Mouse (Mus musculus) limb, embryonic 11.5 days (tissue): Measurements from ENCODE around the gene Taf1. TPM values are rescaled to one million over a fixed set of nuclear protein-coding genes. Genes with fewer than 3 reads are reported as not detected.
"Not testable (repeated sequence)": the region's sequence is repeated elsewhere in the genome, so short reads cannot be mapped to it uniquely, and the experiment has no call there.

Experiments used
- ATAC-seq: fragments of 200-750 bp; cut with Nextera tagmentation; 2 replicates; pipeline ENCODE4 v1.8.0; 2017; ENCODE audit warnings: low read depth; ENCODE audit not compliant: insufficient number of reproducible peaks, low FRiP score, low TSS enrichment
- DNase-seq: peaks from one replicate; pipeline ENCODE4 v3.0.0-alpha.2; 2015; ENCODE audit warnings: low spot score
- H3K27ac ChIP-seq: fragments of 300-500 bp; sonication (generic); replicated peaks from 2 replicates; pipeline ENCODE4 v1.5.1; 2014; ENCODE audit warnings: low read depth, mild to moderate bottlenecking, low read length
- H3K27me3 ChIP-seq: fragments of 300-500 bp; sonication (generic); 2 replicates; pipeline ENCODE4 v1.6.1; 2014; ENCODE audit warnings: mild to moderate bottlenecking, low read length, mixed read lengths; ENCODE audit not compliant: control insufficient read depth, insufficient read depth
- H3K36me3 ChIP-seq: fragments of 300-500 bp; sonication (generic); 2 replicates; pipeline ENCODE4 v1.6.1; 2014; ENCODE audit warnings: mild to moderate bottlenecking, low read length, moderate library complexity, mixed read lengths; ENCODE audit not compliant: control insufficient read depth, insufficient read depth
- H3K4me1 ChIP-seq: fragments of 300-500 bp; sonication (generic); 2 replicates; pipeline ENCODE4 v1.6.1; 2014; ENCODE audit warnings: low read length, mixed read lengths; ENCODE audit not compliant: control insufficient read depth, insufficient read depth
- H3K4me2 ChIP-seq: fragments of 300-500 bp; sonication (generic); 2 replicates; pipeline ENCODE4 v1.6.1; 2014; ENCODE audit warnings: low read depth, mild to moderate bottlenecking, moderate library complexity; ENCODE audit not compliant: severe bottlenecking
- H3K4me3 ChIP-seq: fragments of 300-500 bp; sonication (generic); 2 replicates; pipeline ENCODE4 v1.5.1; 2014; ENCODE audit warnings: low read depth, low read length
- H3K9ac ChIP-seq: fragments of 300-500 bp; sonication (generic); 2 replicates; pipeline ENCODE4 v1.6.1; 2014; ENCODE audit warnings: mild to moderate bottlenecking, low read length
- H3K9me3 ChIP-seq: fragments of 300-500 bp; sonication (generic); 2 replicates; pipeline ENCODE4 v1.6.1; 2016; ENCODE audit warnings: low read length; ENCODE audit not compliant: control insufficient read depth
- WGBS: fragments of 180-500 bp; shearing (Covaris S2); extraction: QIAGEN DNeasy Blood & Tissue Kit; methylation state at CpG from one replicate; pipeline ENCODE4 v1.1.7; 2014; 5-methylcytosine and 5-hydroxymethylcytosine counted together
- polyA plus RNA-seq: library from polyadenylated mRNA; unstranded; fragments of >200 nt; fragmentation: Nextera tagmentation; extraction: Ambion mirVana; gene quantifications from 2 replicates; pipeline ENCODE4 v1.2.1, GENCODE M21; 2014

The Taf1 gene
- polyA plus RNA-seq = 21.3 and 28.7 TPM in 2 replicates

GRCm38 (mm10) chrX:101532347-101533221 lies at the start of gene Taf1:
Gene Taf1, plus strand, starts transcription at chrX:101532734.
- ATAC-seq (peak; percentile 99), DNase-seq (peak; percentile 90)
- H3K27ac ChIP-seq = no peak within 1 kb of the TSS
- H3K9me3 ChIP-seq = no peaks in the 10 kb centered on the region
- peak within 1 kb of the TSS; percentile 50 for H3K4me2 ChIP-seq
- 26% methylated on average over 47 of the region's 47 CpGs for WGBS
- H3K4me1 ChIP-seq = 0 out of 2 replicates have a peak, but pooled peaks cover 3% of the 10 kb centered on the region
- no peaks in the 10 kb centered on the region for H3K36me3 ChIP-seq
- H3K27me3 ChIP-seq = no peaks in the 10 kb centered on the region
- peak within 1 kb of the TSS; percentile 53 for H3K4me3 ChIP-seq
- peak within 1 kb of the TSS; percentile 58 for H3K9ac ChIP-seq

GRCm38 (mm10) chrX:101486487-101487152 lies 45.9 kb upstream of the Taf1 start:
- not testable (repeated sequence) for H3K27me3 ChIP-seq, H3K36me3 ChIP-seq, H3K4me1 ChIP-seq, H3K27ac ChIP-seq, H3K9me3 ChIP-seq, H3K4me3 ChIP-seq, H3K9ac ChIP-seq, H3K4me2 ChIP-seq, ATAC-seq
- 32% methylated on average over 10 of the region's 12 CpGs for WGBS
- peak; percentile 39 for DNase-seq

GRCm38 (mm10) chrX:101504636-101505035 lies 27.9 kb upstream of the Taf1 start:
- peak; percentile 33 for DNase-seq
- 12% methylated on average over 3 of the region's 3 CpGs for WGBS
- H3K9ac ChIP-seq = no peak overlapping the region
- ATAC-seq = no peak
- no peak overlapping the region for H3K4me2 ChIP-seq
- H3K4me1 ChIP-seq = no peaks in the 10 kb centered on the region
- no peaks in the 10 kb centered on the region for H3K36me3 ChIP-seq
- H3K27me3 ChIP-seq = no peaks in the 10 kb centered on the region
- no peak overlapping the region for H3K27ac ChIP-seq
- no peak overlapping the region for H3K4me3 ChIP-seq
- no peaks in the 10 kb centered on the region for H3K9me3 ChIP-seq

- H3K27me3 ChIP-seq = no peaks in the 10 kb centered on the region
- no peaks in the 10 kb centered on the region for H3K4me1 ChIP-seq
- DNase-seq (no peak), ATAC-seq (no peak)
- H3K9ac ChIP-seq = no peak overlapping the region
- no peak overlapping the region for H3K4me2 ChIP-seq
- no peaks in the 10 kb centered on the region for H3K36me3 ChIP-seq
- WGBS = 15% methylated on average over 2 of the region's 2 CpGs
- H3K4me3 ChIP-seq = no peak overlapping the region
- H3K27ac ChIP-seq = no peak overlapping the region
- no peaks in the 10 kb centered on the region for H3K9me3 ChIP-seq
These were observed 16.8 kb upstream of the Taf1 start for GRCm38 (mm10) chrX:101515710-101516109.

DNA sequence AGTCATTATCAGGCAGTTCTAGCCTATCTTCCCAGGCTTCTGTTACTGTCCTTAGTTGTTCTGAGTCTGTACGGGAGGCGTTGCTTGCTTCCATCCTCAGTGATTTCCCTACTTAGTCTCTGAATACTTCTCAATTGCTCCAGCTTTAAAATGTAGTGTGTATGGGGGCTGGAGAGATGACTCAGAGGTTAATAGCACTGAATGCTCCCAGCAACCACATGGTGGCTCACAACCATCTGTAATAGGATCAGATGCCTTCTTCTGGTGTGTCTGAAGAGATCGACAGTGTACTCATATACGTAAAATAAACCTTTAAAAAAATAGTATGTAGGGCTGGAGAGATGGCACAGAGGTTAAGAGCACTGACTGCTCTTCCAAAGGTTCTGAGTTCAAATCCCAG lies 14.5 kb upstream of the Taf1 start:
- no peaks in the 10 kb centered on the region for H3K36me3 ChIP-seq
- 87% methylated on average over 4 of the region's 4 CpGs for WGBS
- H3K4me3 ChIP-seq = no peak overlapping the region
- H3K4me2 ChIP-seq = no peak overlapping the region
- H3K9ac ChIP-seq = no peak overlapping the region
- DNase-seq = no peak
- ATAC-seq = no peak
- no peaks in the 10 kb centered on the region for H3K27me3 ChIP-seq
- H3K27ac ChIP-seq = no peak overlapping the region
- no peaks in the 10 kb centered on the region for H3K4me1 ChIP-seq
- no peaks in the 10 kb centered on the region for H3K9me3 ChIP-seq

- H3K27me3 ChIP-seq = no peaks in the 10 kb centered on the region
- ATAC-seq (no peak), DNase-seq (no peak)
- 80% methylated on average over 15 of the region's 15 CpGs for WGBS
- no peak overlapping the region for H3K4me2 ChIP-seq
- no peak overlapping the region for H3K4me3 ChIP-seq
- H3K36me3 ChIP-seq = no peaks in the 10 kb centered on the region
- H3K9ac ChIP-seq = no peak overlapping the region
- H3K4me1 ChIP-seq = no peaks in the 10 kb centered on the region
- H3K27ac ChIP-seq = no peak overlapping the region
- no peaks in the 10 kb centered on the region for H3K9me3 ChIP-seq
These were observed 10.5 kb upstream of the Taf1 start for GRCm38 (mm10) chrX:101522027-101522426.

DNA sequence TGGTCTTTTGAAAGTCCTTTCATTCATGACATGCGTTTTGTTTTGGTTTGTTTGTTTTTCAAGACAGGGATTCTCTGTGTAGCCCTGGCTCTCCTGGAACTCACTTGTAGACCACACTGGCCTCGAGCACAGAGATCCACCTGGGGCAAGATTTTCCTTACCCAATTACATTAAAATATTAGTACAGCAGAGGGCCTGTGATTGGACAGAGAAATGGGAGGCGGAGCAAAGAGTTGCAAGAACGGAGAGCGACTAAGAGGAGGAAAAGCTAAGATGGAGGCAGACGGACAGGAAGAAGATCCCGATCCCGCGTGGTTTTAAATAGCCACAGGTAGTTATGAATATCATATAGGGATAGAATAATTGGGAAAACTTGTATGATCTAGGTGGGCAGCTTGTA lies 5.2 kb upstream of the Taf1 start:
- DNase-seq = no peak
- 54% methylated on average over 9 of the region's 9 CpGs for WGBS
- ATAC-seq = no peak
- H3K4me2 ChIP-seq = no peak overlapping the region
- H3K9ac ChIP-seq = no peak overlapping the region
- H3K4me3 ChIP-seq = no peak overlapping the region
- no peak overlapping the region for H3K27ac ChIP-seq
- H3K36me3 ChIP-seq = no peaks in the 10 kb centered on the region
- no peaks in the 10 kb centered on the region for H3K4me1 ChIP-seq
- H3K27me3 ChIP-seq = no peaks in the 10 kb centered on the region
- H3K9me3 ChIP-seq = no peaks in the 10 kb centered on the region

- Histone ChIP-seq H3K4me2 (no peak overlapping the region), H3K4me3 (no peak overlapping the region), H3K36me3 (no peaks in the 10 kb centered on the region), H3K9ac (no peak overlapping the region), H3K9me3 (no peaks in the 10 kb centered on the region), H3K4me1 (no peaks in the 10 kb centered on the region), H3K27ac (no peak overlapping the region), H3K27me3 (no peaks in the 10 kb centered on the region)
- DNase-seq = no peak
- WGBS = 78% methylated on average over 1 of the region's 1 CpGs
- ATAC-seq = no peak
These were observed 52.9 kb downstream of the Taf1 start for GRCm38 (mm10) chrX:101585455-101585854.
